Mouse (Mus musculus): Measurements from ENCODE around the gene Sync.

GRCm38 (mm10) chr4:129323491-129323890, 36.1 kb downstream of the Sync start:
- TF ChIP-seq GATA1 (IDR thresholded peaks at IDR 0.05; ENCODE audit: borderline replicate concordance, low read length) (no peak), FLI1 (IDR thresholded peaks at IDR 0.05; ENCODE audit: low read length) (no peak)
